Mouse (Mus musculus): ENCODE results near the gene Egfl7. TPM values are rescaled to one million over a fixed set of nuclear protein-coding genes. Genes with fewer than 3 reads are reported as not detected.

The Egfl7 gene
- polyA plus RNA-seq, 1 experiment from 2014 or later = 88.5 TPM

- no peaks in the 10 kb centered on the region for H3K9me3 ChIP-seq
- H3K27me3 ChIP-seq = no peaks in the 10 kb centered on the region
- H3K9ac ChIP-seq = peak overlapping the region; percentile 22; the same call in 1 of the 2 replicates
- peaks cover 34% of the 10 kb centered on the region for H3K4me1 ChIP-seq
- no peak overlapping the region for H3K4me2 ChIP-seq
- H3K36me3 ChIP-seq = no peaks in the 10 kb centered on the region
- peak overlapping the region; percentile 62 for H3K27ac ChIP-seq
- ATAC-seq (ENCODE audit: insufficient number of reproducible peaks, insufficient read depth, low FRiP score, low TSS enrichment, low read depth) = no peak
- WGBS = 21% methylated on average over 2 of the region's 2 CpGs
- no peak overlapping the region for H3K4me3 ChIP-seq
Measured at GRCm38 (mm10) chr2:26547481-26547880, 32.3 kb upstream of the Egfl7 start.

GRCm38 (mm10) chr2:26549801-26550200 lies 30.0 kb upstream of the Egfl7 start:
- Histone ChIP-seq H3K27ac (peak overlapping the region; percentile 18; the same call in 1 of the 2 replicates), H3K36me3 (no peaks in the 10 kb centered on the region), H3K9ac (no peak overlapping the region), H3K4me1 (peaks cover 47% of the 10 kb centered on the region), H3K9me3 (no peaks in the 10 kb centered on the region), H3K4me3 (no peak overlapping the region), H3K4me2 (no peak overlapping the region), H3K27me3 (no peaks in the 10 kb centered on the region)
- WGBS = 84% methylated on average over 10 of the region's 10 CpGs
- ATAC-seq (ENCODE audit: insufficient number of reproducible peaks, insufficient read depth, low FRiP score, low TSS enrichment, low read depth) = no peak

- peak overlapping the region; percentile 18; the same call in 1 of the 2 replicates for H3K27ac ChIP-seq
- no peaks in the 10 kb centered on the region for H3K36me3 ChIP-seq
- no peaks in the 10 kb centered on the region for H3K27me3 ChIP-seq
- no peak overlapping the region for H3K4me2 ChIP-seq
- H3K4me3 ChIP-seq = no peak overlapping the region
- ATAC-seq (ENCODE audit: insufficient number of reproducible peaks, insufficient read depth, low FRiP score, low TSS enrichment, low read depth) = no peak
- no peak overlapping the region for H3K9ac ChIP-seq
- 70% methylated on average over 3 of the region's 3 CpGs for WGBS
- H3K9me3 ChIP-seq = no peaks in the 10 kb centered on the region
- peaks cover 47% of the 10 kb centered on the region for H3K4me1 ChIP-seq
Measured at GRCm38 (mm10) chr2:26550205-26550604, 29.6 kb upstream of the Egfl7 start.

GRCm38 (mm10) chr2:26550777-26551176 lies 29.0 kb upstream of the Egfl7 start:
- Histone ChIP-seq H3K9ac (no peak overlapping the region), H3K4me2 (no peak overlapping the region), H3K9me3 (no peaks in the 10 kb centered on the region), H3K27ac (peak overlapping the region; percentile 73), H3K4me3 (no peak overlapping the region), H3K27me3 (no peaks in the 10 kb centered on the region), H3K36me3 (no peaks in the 10 kb centered on the region), H3K4me1 (peaks cover 47% of the 10 kb centered on the region)
- WGBS = 68% methylated on average over 3 of the region's 3 CpGs
- ATAC-seq (ENCODE audit: insufficient number of reproducible peaks, insufficient read depth, low FRiP score, low TSS enrichment, low read depth) = no peak

- H3K4me1 ChIP-seq = peaks cover 47% of the 10 kb centered on the region
- no peaks in the 10 kb centered on the region for H3K36me3 ChIP-seq
- no peak overlapping the region for H3K9ac ChIP-seq
- WGBS = 53% methylated on average over 8 of the region's 8 CpGs
- H3K4me2 ChIP-seq = no peak overlapping the region
- H3K27ac ChIP-seq = peak overlapping the region; percentile 73
- H3K27me3 ChIP-seq = no peaks in the 10 kb centered on the region
- H3K4me3 ChIP-seq = no peak overlapping the region
- no peak for ATAC-seq (ENCODE audit: insufficient number of reproducible peaks, insufficient read depth, low FRiP score, low TSS enrichment, low read depth)
- H3K9me3 ChIP-seq = no peaks in the 10 kb centered on the region
Measured at GRCm38 (mm10) chr2:26551446-26551845, 28.4 kb upstream of the Egfl7 start.

- ATAC-seq (ENCODE audit: insufficient number of reproducible peaks, insufficient read depth, low FRiP score, low TSS enrichment, low read depth) = no peak
- Histone ChIP-seq H3K27me3 (no peaks in the 10 kb centered on the region), H3K9ac (no peak overlapping the region), H3K4me1 (peaks cover 51% of the 10 kb centered on the region), H3K4me3 (no peak overlapping the region), H3K27ac (peak overlapping the region; percentile 73), H3K9me3 (no peaks in the 10 kb centered on the region), H3K4me2 (no peak overlapping the region), H3K36me3 (no peaks in the 10 kb centered on the region)
- 73% methylated on average over 2 of the region's 2 CpGs for WGBS
Measured at GRCm38 (mm10) chr2:26552066-26552465, 27.7 kb upstream of the Egfl7 start.

GRCm38 (mm10) chr2:26553904-26554303 lies 25.9 kb upstream of the Egfl7 start:
- no peak for ATAC-seq (ENCODE audit: insufficient number of reproducible peaks, insufficient read depth, low FRiP score, low TSS enrichment, low read depth)
- Histone ChIP-seq H3K27me3 (no peaks in the 10 kb centered on the region), H3K4me3 (no peak overlapping the region), H3K9ac (no peak overlapping the region), H3K9me3 (no peaks in the 10 kb centered on the region), H3K36me3 (no peaks in the 10 kb centered on the region), H3K4me1 (peaks cover 41% of the 10 kb centered on the region), H3K27ac (no peak overlapping the region; the same call in 1 of the 2 replicates), H3K4me2 (no peak overlapping the region)
- 70% methylated on average over 9 of the region's 9 CpGs for WGBS

- H3K4me1 ChIP-seq = peaks cover 36% of the 10 kb centered on the region
- WGBS = 85% methylated on average over 4 of the region's 4 CpGs
Measured at GRCm38 (mm10) chr2:26555076-26555475, 24.7 kb upstream of the Egfl7 start.

GRCm38 (mm10) chr2:26556535-26556993 lies 23.2 kb upstream of the Egfl7 start:
- 51% methylated on average over 4 of the region's 4 CpGs for WGBS
- no peak overlapping the region for H3K9ac ChIP-seq
- no peak overlapping the region for H3K4me2 ChIP-seq
- H3K36me3 ChIP-seq = no peaks in the 10 kb centered on the region
- peaks cover 22% of the 10 kb centered on the region for H3K4me1 ChIP-seq
- no peaks in the 10 kb centered on the region for H3K9me3 ChIP-seq
- ATAC-seq (ENCODE audit: insufficient number of reproducible peaks, insufficient read depth, low FRiP score, low TSS enrichment, low read depth) = no peak
- no peaks in the 10 kb centered on the region for H3K27me3 ChIP-seq
- no peak overlapping the region for H3K4me3 ChIP-seq
- no peak overlapping the region for H3K27ac ChIP-seq

More at GRCm38 (mm10) chr2:26555076-26555475, 24.7 kb upstream of the Egfl7 start:
- Histone ChIP-seq H3K36me3 (no peaks in the 10 kb centered on the region), H3K9ac (no peak overlapping the region), H3K4me2 (no peak overlapping the region), H3K27me3 (no peaks in the 10 kb centered on the region), H3K9me3 (no peaks in the 10 kb centered on the region), H3K27ac (no peak overlapping the region), H3K4me3 (no peak overlapping the region)
- ATAC-seq (ENCODE audit: insufficient number of reproducible peaks, insufficient read depth, low FRiP score, low TSS enrichment, low read depth) = no peak

- Histone ChIP-seq H3K9me3 (no peaks in the 10 kb centered on the region; the same call in 1 of the 2 replicates), H3K36me3 (no peaks in the 10 kb centered on the region), H3K4me1 (peaks cover 4% of the 10 kb centered on the region), H3K9ac (no peak overlapping the region), H3K27ac (no peak overlapping the region), H3K27me3 (no peaks in the 10 kb centered on the region), H3K4me3 (no peak overlapping the region), H3K4me2 (no peak overlapping the region)
- WGBS = 80% methylated on average over 5 of the region's 5 CpGs
- no peak for ATAC-seq (ENCODE audit: insufficient number of reproducible peaks, insufficient read depth, low FRiP score, low TSS enrichment, low read depth)
Measured at GRCm38 (mm10) chr2:26560506-26560905, 19.3 kb upstream of the Egfl7 start.

- H3K9me3 ChIP-seq = no peaks in the 10 kb centered on the region; the same call in 1 of the 2 replicates
- H3K27ac ChIP-seq = no peak overlapping the region
- H3K4me1 ChIP-seq = peaks cover 4% of the 10 kb centered on the region
- H3K4me3 ChIP-seq = no peak overlapping the region
- no peak overlapping the region for H3K4me2 ChIP-seq
- no peaks in the 10 kb centered on the region for H3K27me3 ChIP-seq
- no peaks in the 10 kb centered on the region for H3K36me3 ChIP-seq
- WGBS = 46% methylated on average over 6 of the region's 6 CpGs
- H3K9ac ChIP-seq = no peak overlapping the region
- peak; percentile 49; the same call in 1 of the 2 replicates for ATAC-seq (ENCODE audit: insufficient number of reproducible peaks, insufficient read depth, low FRiP score, low TSS enrichment, low read depth)
Measured at GRCm38 (mm10) chr2:26561351-26562016, 18.3 kb upstream of the Egfl7 start.

- Histone ChIP-seq H3K27me3 (no peaks in the 10 kb centered on the region), H3K4me1 (peaks cover 3% of the 10 kb centered on the region), H3K27ac (no peak overlapping the region), H3K9ac (no peak overlapping the region), H3K36me3 (no peaks in the 10 kb centered on the region), H3K9me3 (no peaks in the 10 kb centered on the region; the same call in 1 of the 2 replicates), H3K4me2 (no peak overlapping the region), H3K4me3 (no peak overlapping the region)
- WGBS = 15% methylated on average over 4 of the region's 4 CpGs
- ATAC-seq (ENCODE audit: insufficient number of reproducible peaks, insufficient read depth, low FRiP score, low TSS enrichment, low read depth) = no peak
Measured at GRCm38 (mm10) chr2:26566221-26566620, 13.6 kb upstream of the Egfl7 start.

Measured in embryonic facial prominence, embryonic 13.5 days (tissue).